16 mouse cellular contexts compared by ENCODE assay signal in genomic region chr11:119879573-119879972, GRCm38 (mm10).
"Had no signal": no experiment of that assay in that cellular context is flagged by ENCODE, and none has a peak within 500 bp of the region (broad histone marks: within the 10 kb centered on the region; RNA-seq: fewer than 3 reads in every experiment).

No protein-coding gene starts in this region.

- H3K4me3 ChIP-seq: neural tube, embryonic 12.5 days; neural tube, embryonic 13.5 days; neural tube, embryonic 15.5 days; stomach, embryonic 15.5 days had no signal

- H3K27me3 ChIP-seq: neural tube, embryonic 12.5 days; neural tube, embryonic 13.5 days; neural tube, embryonic 15.5 days; stomach, embryonic 15.5 days had no signal

- H3K4me2 ChIP-seq: neural tube, embryonic 12.5 days; neural tube, embryonic 13.5 days; neural tube, embryonic 15.5 days; stomach, embryonic 15.5 days had no signal

- DNase-seq: retina, postnatal 1 day; right cerebral cortex, adult 18-20 months; right cerebral cortex, postnatal 14 days; right cerebral cortex, postnatal 25 days; right cerebral cortex, postnatal 4 days; spleen, adult 18-20 months; thymus, adult 18-20 months; thymus, adult 2 months; thymus, postnatal 14 days; thymus, postnatal 25 days; thymus, postnatal 36 days; thymus, postnatal 4 days had no signal
